Mouse (Mus musculus): ENCODE measurements around the gene Paf1.

- no peak for TF ChIP-seq TAL1 (IDR thresholded peaks at IDR 0.05; ENCODE audit: low read length)
- no peak for TF ChIP-seq GATA1 (IDR thresholded peaks at IDR 0.05; ENCODE audit: low read length)
Measured at GRCm38 (mm10) chr7:28356981-28357380, 35.8 kb upstream of the Paf1 start.

Measured in erythroblast, embryonic 14.5 days (primary cell).